Mouse (Mus musculus) testis, adult 2 months (tissue): ENCODE results near the gene Olfr25.

Source experiments
- CTCF ChIP-seq: fragments of 200-500 bp; IDR thresholded peaks from 2 replicates; pipeline ENCODE4 v1.5.1; 2012; ENCODE audit warnings: low read depth, mild to moderate bottlenecking, inconsistent platforms, low read length, moderate library complexity; ENCODE audit not compliant: control insufficient read depth, insufficient read depth, insufficient replicate concordance
- POLR2A ChIP-seq: fragments of 200-500 bp; IDR thresholded peaks from 2 replicates; pipeline ENCODE4 v1.6.1; 2012; ENCODE audit warnings: low read depth, mild to moderate bottlenecking, inconsistent platforms, low read length, moderate library complexity; ENCODE audit not compliant: control insufficient read depth

DNA sequence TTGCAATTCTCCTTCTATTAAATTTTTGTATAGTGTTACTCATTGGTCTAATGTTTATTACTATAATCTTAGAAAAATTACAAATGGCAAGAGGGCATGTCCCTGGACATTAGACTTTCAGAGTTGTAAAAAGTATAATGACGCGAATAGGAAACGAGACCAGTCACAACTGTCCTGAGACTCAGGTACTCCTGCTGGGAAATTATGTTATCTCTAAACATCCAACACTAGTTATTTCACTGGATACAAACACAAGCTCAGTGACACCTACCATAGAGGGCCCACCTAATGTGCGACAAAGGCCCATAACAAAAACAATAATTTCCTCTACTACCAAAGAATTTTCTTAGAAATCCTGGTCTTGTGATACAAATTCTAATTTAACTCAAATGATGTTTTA lies 19.3 kb downstream of the Olfr25 start, which contains the start of gene Olfr898:
- no peak for TF ChIP-seq CTCF
- TF ChIP-seq POLR2A, result no peak
